Comparison of ENCODE assay signal across 13 mouse cellular contexts in genomic region chr1:137999268-137999900, GRCm38 (mm10).
"Had no signal": no experiment of that assay in that cellular context is flagged by ENCODE, and none has a peak within 500 bp of the region (broad histone marks: within the 10 kb centered on the region; RNA-seq: fewer than 3 reads in every experiment).

No protein-coding gene starts in this region.

- H3K9me3 ChIP-seq: kidney, embryonic 15.5 days; limb, embryonic 10.5 days; liver, embryonic 15.5 days; lung, embryonic 15.5 days; megakaryocyte, embryonic 14.5 days; midbrain, embryonic 15.5 days; neural tube, embryonic 12.5 days had no signal

- H3K27ac ChIP-seq: kidney, embryonic 15.5 days; limb, embryonic 10.5 days; liver, embryonic 15.5 days; lung, embryonic 15.5 days; midbrain, embryonic 15.5 days; neural tube, embryonic 12.5 days had no signal

- H3K4me2 ChIP-seq: kidney, embryonic 15.5 days; liver, embryonic 11.5 days; liver, embryonic 15.5 days; lung, embryonic 15.5 days; midbrain, embryonic 15.5 days; neural tube, embryonic 12.5 days had no signal

- DNase-seq: kidney, adult 2 months; kidney, postnatal 14 days; lung, postnatal 14 days; right cerebral cortex, postnatal 25 days; thymus, postnatal 4 days had no signal

- H3K4me3 ChIP-seq: kidney, embryonic 15.5 days; limb, embryonic 10.5 days; liver, embryonic 15.5 days; lung, embryonic 15.5 days; megakaryocyte, embryonic 14.5 days; midbrain, embryonic 15.5 days; neural tube, embryonic 12.5 days had no signal

- H3K36me3 ChIP-seq: kidney, embryonic 15.5 days; limb, embryonic 10.5 days; liver, embryonic 15.5 days; lung, embryonic 15.5 days; midbrain, embryonic 15.5 days; neural tube, embryonic 12.5 days had no signal

- H3K27me3 ChIP-seq: kidney, embryonic 15.5 days; liver, embryonic 15.5 days; lung, embryonic 15.5 days; midbrain, embryonic 15.5 days; neural tube, embryonic 12.5 days had no signal

- ATAC-seq: midbrain, embryonic 15.5 days had no signal

- H3K4me1 ChIP-seq: kidney, embryonic 15.5 days; limb, embryonic 10.5 days; liver, embryonic 15.5 days; lung, embryonic 15.5 days; midbrain, embryonic 15.5 days; neural tube, embryonic 12.5 days had no signal

- H3K9ac ChIP-seq: kidney, embryonic 15.5 days; liver, embryonic 15.5 days; lung, embryonic 15.5 days; midbrain, embryonic 15.5 days; neural tube, embryonic 12.5 days had no signal
